Mouse (Mus musculus): ENCODE results near the gene Rph3al.
A peak's percentile ranks its signal among the peaks of the same experiment; 100 is the strongest.

The Rph3al gene

GRCm38 (mm10) chr11:75904982-75905381 lies 33.2 kb downstream of the Rph3al start:
- DNase-seq (ENCODE audit: low spot score) = no peak

GRCm38 (mm10) chr11:75904501-75904900 lies 33.7 kb downstream of the Rph3al start:
- DNase-seq (ENCODE audit: low spot score) = peak; percentile 42

GRCm38 (mm10) chr11:75903486-75903885 lies 34.7 kb downstream of the Rph3al start:
- DNase-seq (ENCODE audit: low spot score) = peak; percentile 67

GRCm38 (mm10) chr11:75901339-75901738 lies 36.9 kb downstream of the Rph3al start:
- DNase-seq (ENCODE audit: low spot score) = no peak

- no peak for DNase-seq (ENCODE audit: low spot score)
Observed at GRCm38 (mm10) chr11:75899676-75900075, 38.6 kb downstream of the Rph3al start.

GRCm38 (mm10) chr11:75898532-75898931 lies 39.7 kb downstream of the Rph3al start:
- DNase-seq (ENCODE audit: low spot score) = no peak

GRCm38 (mm10) chr11:75894791-75895420 lies 43.3 kb downstream of the Rph3al start:
- DNase-seq (ENCODE audit: low spot score) = no peak

- no peak for DNase-seq (ENCODE audit: low spot score)
Observed at GRCm38 (mm10) chr11:75893956-75894355, 44.3 kb downstream of the Rph3al start.

GRCm38 (mm10) chr11:75887349-75887748 lies 50.9 kb downstream of the Rph3al start:
- DNase-seq (ENCODE audit: low spot score) = no peak

GRCm38 (mm10) chr11:75881234-75881633 lies 57.0 kb downstream of the Rph3al start:
- DNase-seq (ENCODE audit: low spot score) = no peak

- no peak for DNase-seq (ENCODE audit: low spot score)
Observed at GRCm38 (mm10) chr11:75880064-75880463, 58.2 kb downstream of the Rph3al start.

- no peak for DNase-seq (ENCODE audit: low spot score)
Observed at GRCm38 (mm10) chr11:75878460-75878859, 59.8 kb downstream of the Rph3al start.

GRCm38 (mm10) chr11:75876043-75876780 lies 62.0 kb downstream of the Rph3al start:
- DNase-seq (ENCODE audit: low spot score) = no peak

GRCm38 (mm10) chr11:75871688-75872087 lies 66.5 kb downstream of the Rph3al start:
- no peak for DNase-seq (ENCODE audit: low spot score)

- DNase-seq (ENCODE audit: low spot score) = no peak
Observed at GRCm38 (mm10) chr11:75870947-75871346, 67.3 kb downstream of the Rph3al start.

GRCm38 (mm10) chr11:75870386-75870785 lies 67.8 kb downstream of the Rph3al start:
- no peak for DNase-seq (ENCODE audit: low spot score)

- DNase-seq (ENCODE audit: low spot score) = no peak
Observed at GRCm38 (mm10) chr11:75869898-75870297, 68.3 kb downstream of the Rph3al start.

- DNase-seq (ENCODE audit: low spot score) = no peak
Observed at GRCm38 (mm10) chr11:75866861-75867260, 71.4 kb downstream of the Rph3al start.

- DNase-seq (ENCODE audit: low spot score) = no peak
Observed at GRCm38 (mm10) chr11:75865859-75866258, 72.4 kb downstream of the Rph3al start.

GRCm38 (mm10) chr11:75865253-75865619 lies 73.0 kb downstream of the Rph3al start:
- DNase-seq (ENCODE audit: low spot score) = no peak

- no peak for DNase-seq (ENCODE audit: low spot score)
Observed at GRCm38 (mm10) chr11:75864529-75865252, 73.5 kb downstream of the Rph3al start.

GRCm38 (mm10) chr11:75862466-75862865 lies 75.8 kb downstream of the Rph3al start:
- no peak for DNase-seq (ENCODE audit: low spot score)

- no peak for DNase-seq (ENCODE audit: low spot score)
Observed at GRCm38 (mm10) chr11:75861653-75862052, 76.6 kb downstream of the Rph3al start.

Measured in embryo, embryonic 10 days (tissue).